Mouse (Mus musculus) erythroblast, adult 5-6 weeks (primary cell): ENCODE data around the gene Armc9. TPM values are rescaled to one million over a fixed set of nuclear protein-coding genes. Genes with fewer than 3 reads are reported as not detected.
A peak's percentile ranks its signal among the peaks of the same experiment; 100 is the strongest.

ENCODE experiments used
- ATAC-seq: replicated peaks from 2 replicates; pipeline ENCODE4 v1.8.0; 2016; ENCODE audit warnings: moderate number of reproducible peaks, mild to moderate bottlenecking, moderate TSS enrichment, inconsistent platforms; ENCODE audit not compliant: poor library complexity, low FRiP score, severe bottlenecking
- total RNA-seq, 2 experiments: library from RNA; stranded (forward) in 1 of 2; stranded (reverse) in 1 of 2; fragments of 150-400 nt in 1 of 2; fragments of 200-764, 138-1000 nt in 1 of 2; gene quantifications; 2 replicates each; pipeline versions ENCODE4 v1.2.3 to v1.2.4; 2015 to 2017; ENCODE audit warnings: low replicate concordance in 2 of 2

The Armc9 gene
- total RNA-seq, 2 experiments from 2014 or later: 2.5 to 3.0 TPM

DNA sequence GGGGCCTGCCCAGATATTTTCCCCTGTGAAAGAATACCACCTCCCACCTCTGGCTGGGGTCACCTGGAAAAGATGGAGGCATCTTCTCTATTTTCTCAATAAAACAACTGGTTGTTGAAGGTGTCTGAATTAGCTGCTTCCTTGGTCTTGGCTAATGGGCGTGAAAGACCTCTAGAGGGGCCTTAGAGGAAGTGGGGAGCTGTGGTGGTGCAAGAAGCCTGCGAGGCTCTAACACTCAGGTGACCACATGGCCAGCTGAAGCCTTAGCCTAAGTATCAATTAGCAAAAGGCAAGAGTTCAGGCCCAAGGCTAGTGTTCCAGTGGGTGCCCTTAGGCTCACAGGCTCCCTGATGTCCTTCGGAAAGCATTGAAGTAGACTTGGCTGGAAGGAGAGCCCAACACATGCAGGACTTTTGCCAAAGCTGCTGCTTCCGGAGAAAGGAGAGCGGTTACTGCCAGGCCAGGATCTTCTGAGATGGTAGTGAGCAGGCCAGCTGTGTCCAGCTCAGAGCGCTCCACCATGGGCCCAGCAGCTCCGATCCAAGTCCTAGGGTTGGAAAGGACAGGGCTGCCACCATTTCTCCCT lies 152.7 kb downstream of the Armc9 start:
- ATAC-seq: no peak

- no peak for ATAC-seq
Observed at GRCm38 (mm10) chr1:86307871-86308641, 153.5 kb downstream of the Armc9 start.

DNA sequence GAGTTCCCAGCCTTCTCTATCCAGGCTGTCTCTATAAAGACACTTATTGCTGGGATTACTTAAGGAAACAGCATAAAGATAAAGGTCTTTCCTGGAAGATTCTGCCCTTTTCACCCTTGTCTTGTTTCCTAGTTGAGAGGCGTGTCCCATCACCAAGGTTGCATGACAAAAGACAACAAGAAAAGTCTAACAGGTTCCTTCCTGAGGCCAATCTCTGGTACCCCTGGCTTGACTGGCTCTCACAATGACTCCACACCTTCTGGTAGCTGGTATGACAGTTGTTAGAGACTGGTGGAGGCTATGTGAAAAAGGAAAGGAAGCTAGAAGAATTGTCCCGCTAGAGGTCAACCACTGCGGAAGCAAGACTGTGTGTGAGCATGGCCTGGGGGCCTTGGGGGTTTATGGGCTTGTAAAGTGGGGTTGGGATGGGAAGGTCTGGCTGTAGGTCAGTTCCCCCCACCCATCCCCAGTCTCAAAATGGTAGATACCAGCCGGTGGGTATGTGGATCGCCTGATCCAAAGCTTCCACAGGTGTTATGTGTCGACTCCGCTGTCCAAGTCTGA lies 154.8 kb downstream of the Armc9 start:
- no peak for ATAC-seq

DNA sequence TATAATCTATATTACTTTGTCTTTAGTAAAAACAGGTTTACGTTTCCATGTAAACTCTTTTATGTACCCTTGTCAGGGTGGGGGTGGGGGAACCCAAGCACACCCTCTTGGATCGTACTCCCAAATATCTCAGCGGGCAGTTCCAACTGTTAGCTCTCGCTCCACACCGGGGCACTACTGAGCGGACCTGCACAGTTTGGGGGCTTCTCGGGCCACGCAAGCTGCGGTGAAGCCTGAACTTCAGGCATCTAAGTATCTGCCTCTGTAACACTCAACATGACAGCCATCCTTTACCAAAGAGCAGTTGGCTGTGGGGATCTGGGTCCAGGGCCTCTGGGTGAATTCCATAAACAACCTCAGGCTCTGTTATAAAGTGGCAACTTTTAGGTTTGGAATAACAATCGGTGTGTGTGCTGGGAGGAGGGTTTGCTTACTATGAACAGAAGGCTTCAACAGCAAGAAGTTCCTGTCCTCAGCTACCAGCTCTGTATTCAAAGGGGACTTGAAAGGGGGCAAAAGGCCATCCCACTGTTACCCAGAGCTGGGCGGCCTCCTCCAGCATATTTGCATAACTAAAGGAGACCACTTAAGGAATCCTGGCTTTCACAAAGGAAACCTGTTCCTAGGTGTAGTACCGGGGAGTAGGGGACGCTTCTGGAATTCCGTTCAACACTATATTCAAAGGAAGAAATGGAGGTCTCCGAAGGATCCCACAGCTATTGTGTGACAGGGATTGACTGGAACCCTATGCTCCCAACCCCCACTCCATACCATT lies 156.1 kb downstream of the Armc9 start:
- no peak for ATAC-seq

DNA sequence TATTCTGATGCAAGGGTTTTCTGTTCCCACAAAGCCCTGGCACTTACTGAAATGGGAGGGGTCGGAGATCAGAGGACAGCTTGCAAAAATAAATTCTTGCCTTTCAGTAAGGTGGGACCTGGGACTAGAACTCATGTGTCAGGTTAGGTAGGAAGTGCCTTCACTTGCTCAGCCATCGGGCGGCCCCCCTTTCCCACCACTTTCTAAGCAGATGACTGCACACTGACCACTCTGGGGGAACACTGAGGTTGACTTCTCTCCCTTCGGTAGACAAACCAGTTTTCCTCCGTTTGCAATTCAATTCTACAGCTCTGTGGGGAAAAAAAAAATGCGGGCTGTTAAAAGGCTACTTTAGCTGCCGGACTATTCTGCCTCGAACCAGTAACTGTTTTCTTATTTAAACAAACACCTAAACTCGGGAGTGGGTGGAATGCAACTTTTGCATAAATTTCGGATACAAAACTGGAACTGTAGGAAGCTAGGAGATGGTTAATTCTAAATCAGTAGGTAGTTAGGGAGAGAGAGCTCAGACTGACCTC lies 157.0 kb downstream of the Armc9 start:
- ATAC-seq: no peak

DNA sequence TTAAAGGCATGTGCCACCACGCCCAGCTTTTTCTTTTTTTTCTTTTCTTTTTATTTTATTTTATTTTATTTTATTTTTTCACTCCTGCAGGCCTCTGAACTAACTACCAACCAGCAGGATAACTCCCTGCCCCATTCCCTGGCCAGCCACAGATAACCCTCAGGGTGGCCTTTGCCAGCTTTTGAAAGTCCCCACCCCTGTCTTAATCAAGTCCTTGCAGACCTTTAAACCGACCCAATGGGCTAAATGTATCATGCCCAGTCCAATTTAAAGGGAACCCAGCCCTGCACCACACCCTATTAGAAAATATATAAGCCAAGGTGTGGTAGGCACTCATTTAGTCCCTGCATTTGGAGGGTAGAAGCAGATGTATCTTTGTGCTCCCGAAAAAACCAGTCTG lies 157.7 kb downstream of the Armc9 start:
- ATAC-seq: peak; percentile 81

DNA sequence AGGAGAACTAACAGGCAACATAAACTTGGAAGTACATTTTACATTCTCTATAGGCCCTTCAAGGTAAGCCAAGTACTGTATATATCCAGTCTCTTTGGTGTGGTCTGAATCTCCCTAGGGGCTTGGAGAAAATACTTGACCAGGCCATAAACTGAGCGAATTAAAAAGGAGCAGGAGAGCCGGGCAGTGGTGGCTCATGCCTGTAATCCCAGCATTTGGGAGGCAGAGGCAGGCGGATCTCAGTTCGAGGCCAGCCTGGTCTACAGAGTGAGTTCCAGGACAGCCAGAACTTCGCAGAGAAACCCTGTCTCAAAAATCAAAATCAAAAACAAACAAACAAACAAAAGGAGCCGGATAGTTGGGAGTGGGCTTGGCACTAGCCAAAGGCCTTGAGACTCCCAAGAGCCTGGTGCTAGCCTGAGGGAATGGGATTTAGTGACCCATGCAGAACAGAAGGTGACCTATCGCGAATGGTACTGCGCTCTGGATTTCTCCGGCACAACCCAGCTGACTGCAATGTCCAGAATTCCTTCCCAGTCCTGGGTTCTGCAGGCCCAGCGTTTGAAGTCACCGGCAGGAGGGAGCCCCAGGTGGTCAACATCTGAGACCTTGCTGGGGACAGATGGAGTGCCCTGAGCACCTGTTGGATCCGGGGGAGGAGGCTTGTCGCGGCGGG lies 158.7 kb downstream of the Armc9 start:
- ATAC-seq: no peak

GRCm38 (mm10) chr1:86313772-86314125 lies 159.2 kb downstream of the Armc9 start:
- no peak for ATAC-seq

GRCm38 (mm10) chr1:86320822-86321413 lies 166.3 kb downstream of the Armc9 start:
- no peak for ATAC-seq

Other genes starting within 250 kb of the Armc9 start
- not detected in 2 replicates for gene 4933407L21Rik, start 226.3 kb upstream of the Armc9 start, total RNA-seq (2015; ENCODE audit: low replicate concordance)
- gene 4933407L21Rik, start 226.3 kb upstream of the Armc9 start, total RNA-seq (2017; ENCODE audit: low replicate concordance): not detected in 2 replicates
- not detected in 2 replicates for gene Gpr55, start 193.8 kb upstream of the Armc9 start, total RNA-seq (2015; ENCODE audit: low replicate concordance)
- 0.34 TPM in 1 of 2 replicates, not detected in the other for gene Gpr55, start 193.8 kb upstream of the Armc9 start, total RNA-seq (2017; ENCODE audit: low replicate concordance)
- not detected in 2 replicates for gene Spata3, start 138.0 kb upstream of the Armc9 start, total RNA-seq (2015; ENCODE audit: low replicate concordance)
- not detected in 2 replicates for gene Spata3, start 138.0 kb upstream of the Armc9 start, total RNA-seq (2017; ENCODE audit: low replicate concordance)
- not detected in 2 replicates for gene 2810459M11Rik, start 108.9 kb upstream of the Armc9 start, total RNA-seq (2015; ENCODE audit: low replicate concordance)
- gene 2810459M11Rik, start 108.9 kb upstream of the Armc9 start, total RNA-seq (2017; ENCODE audit: low replicate concordance): not detected in 2 replicates
- gene Psmd1, start 90.4 kb upstream of the Armc9 start, total RNA-seq (2015; ENCODE audit: low replicate concordance): 35.3 and 52.3 TPM in 2 replicates
- gene Psmd1, start 90.4 kb upstream of the Armc9 start, total RNA-seq (2017; ENCODE audit: low replicate concordance): 67.7 and 69.2 TPM in 2 replicates
- not detected in 2 replicates for gene Htr2b, start 42.8 kb upstream of the Armc9 start, total RNA-seq (2015; ENCODE audit: low replicate concordance)
- 0.42 TPM in 1 of 2 replicates, not detected in the other for gene Htr2b, start 42.8 kb upstream of the Armc9 start, total RNA-seq (2017; ENCODE audit: low replicate concordance)
- 1.5 and 9.6 TPM in 2 replicates for gene Gm21972, start 21.1 kb upstream of the Armc9 start, total RNA-seq (2015; ENCODE audit: low replicate concordance)
- 3.2 and 15.2 TPM in 2 replicates for gene Gm21972, start 21.1 kb upstream of the Armc9 start, total RNA-seq (2017; ENCODE audit: low replicate concordance)
- gene B3gnt7, start 148.1 kb downstream of the Armc9 start, total RNA-seq (2015; ENCODE audit: low replicate concordance): 1.3 TPM in 1 of 2 replicates, not detected in the other
- gene B3gnt7, start 148.1 kb downstream of the Armc9 start, total RNA-seq (2017; ENCODE audit: low replicate concordance): not detected in 2 replicates
- gene Ncl, start 204.6 kb downstream of the Armc9 start, total RNA-seq (2015; ENCODE audit: low replicate concordance): 120 and 123 TPM in 2 replicates
- 80.3 and 144 TPM in 2 replicates for gene Ncl, start 204.6 kb downstream of the Armc9 start, total RNA-seq (2017; ENCODE audit: low replicate concordance)